ENCODE assay signal across 28 mouse cellular contexts in genomic region chr14:72689525-72689924, GRCm38 (mm10). TPM values are rescaled to one million over a fixed set of nuclear protein-coding genes. Genes with fewer than 3 reads are reported as not detected.
DNase-seq lines count a peak whose midpoint lies in the region; ATAC-seq and TF ChIP-seq lines count a peak whose summit lies in the region.
"Had no signal": no experiment of that assay in that cellular context is flagged by ENCODE, and none has a peak within 500 bp of the region (broad histone marks: within the 10 kb centered on the region; RNA-seq: fewer than 3 reads in every experiment).

No protein-coding gene starts in this region.

- DNase-seq in MEL (ENCODE audit: low read depth, low spot score), result peak; percentile 18
- no peak for DNase-seq in right cerebral cortex, postnatal 4 days
- DNase-seq in thymus, postnatal 4 days, result no peak
- DNase-seq: adrenal gland, postnatal 10 days; adrenal gland, postnatal 36 days; cerebellum, adult 11 months; cerebellum, adult 2 months; cerebellum, adult 9-11 months; cerebellum, postnatal 36 days; embryo, embryonic 11 days; gastrocnemius, postnatal 25 days; heart, adult 11 months; heart, postnatal 10 days; heart, postnatal 36 days had no signal

- TF ChIP-seq POLR2A in MEL (IDR thresholded peaks at IDR 0.05; ENCODE audit: control insufficient read depth in 1 of 2, insufficient read depth in 1 of 2, low read depth in 1 of 2, low read length in 2 of 2, poor library complexity in 1 of 2), result no peak

- H3K27me3 ChIP-seq in MEL (ENCODE audit: control insufficient read depth in 1 of 2, insufficient read depth in 2 of 2, low read length in 2 of 2), result no peaks in the 10 kb centered on the region
- H3K27me3 ChIP-seq: embryonic facial prominence, embryonic 13.5 days; forebrain, embryonic 12.5 days; forebrain, embryonic 15.5 days; heart, embryonic 15.5 days; hindbrain, embryonic 13.5 days; intestine, embryonic 15.5 days had no signal

- H3K4me3 ChIP-seq in MEL (ENCODE audit: control insufficient read depth in 1 of 2, insufficient read depth in 1 of 2, low read depth in 2 of 2, low read length in 2 of 2), result no peak overlapping the region
- H3K4me3 ChIP-seq: embryonic facial prominence, embryonic 10.5 days; embryonic facial prominence, embryonic 13.5 days; erythroblast, embryonic 14.5 days; forebrain, embryonic 12.5 days; forebrain, embryonic 15.5 days; heart, embryonic 15.5 days; hindbrain, embryonic 10.5 days; hindbrain, embryonic 13.5 days; intestine, embryonic 15.5 days had no signal

- peak; percentile 49; the same call in 1 of the 2 replicates for ATAC-seq in granulocyte monocyte progenitor cell, adult 5-6 weeks (replicated peaks; ENCODE audit: poor library complexity, severe bottlenecking)
- 0 out of 2 replicates have a peak, but pooled peaks have one; percentile 16 for ATAC-seq in megakaryocyte progenitor cell, adult 5-6 weeks (replicated peaks; ENCODE audit: poor library complexity)
- no peak for ATAC-seq in activated CD4-positive, CD25-positive, alpha-beta regulatory T cell, adult 4 months
- ATAC-seq: forebrain, embryonic 15.5 days; hindbrain, embryonic 16.5 days; intestine, embryonic 15.5 days had no signal

- no peak overlapping the region for H3K9ac ChIP-seq in MEL (ENCODE audit: control insufficient read depth, low read depth, low read length, poor library complexity, severe bottlenecking)
- H3K9ac ChIP-seq: embryonic facial prominence, embryonic 13.5 days; forebrain, embryonic 12.5 days; forebrain, embryonic 15.5 days; heart, embryonic 15.5 days; hindbrain, embryonic 13.5 days; intestine, embryonic 15.5 days had no signal

- H3K4me1 ChIP-seq in MEL (ENCODE audit: control insufficient read depth in 1 of 2, insufficient read depth in 2 of 2, low read length in 2 of 2), result peaks cover 2% of the 10 kb centered on the region in 2 experiments
- H3K4me1 ChIP-seq: embryonic facial prominence, embryonic 10.5 days; embryonic facial prominence, embryonic 13.5 days; forebrain, embryonic 12.5 days; forebrain, embryonic 15.5 days; heart, embryonic 15.5 days; hindbrain, embryonic 10.5 days; hindbrain, embryonic 13.5 days; intestine, embryonic 15.5 days had no signal

- TF ChIP-seq CTCF in MEL (IDR thresholded peaks at IDR 0.05 in 2 of 3, conservative IDR thresholded peaks at IDR 0.05 in 1 of 3; ENCODE audit: control insufficient read depth in 1 of 3, insufficient read depth in 1 of 3, low read depth in 2 of 3, low read length in 3 of 3, poor library complexity in 1 of 3, severe bottlenecking in 1 of 3), result no peak

- TF ChIP-seq RAD21 in MEL (IDR thresholded peaks at IDR 0.05; ENCODE audit: low read depth, low read length), result no peak

- TF ChIP-seq EP300 in MEL (IDR thresholded peaks at IDR 0.05; ENCODE audit: low read depth in 1 of 2, low read length in 2 of 2), result 0 out of 4 replicates have a peak, but pooled peaks of 1 of the 2 experiments have one; percentile 37

- no peaks in the 10 kb centered on the region for H3K9me3 ChIP-seq in MEL (replicated peaks; ENCODE audit: insufficient read depth, low read length)
- H3K9me3 ChIP-seq: embryonic facial prominence, embryonic 10.5 days; embryonic facial prominence, embryonic 13.5 days; forebrain, embryonic 12.5 days; forebrain, embryonic 15.5 days; G1E; heart, embryonic 15.5 days; hindbrain, embryonic 10.5 days; hindbrain, embryonic 13.5 days; intestine, embryonic 15.5 days had no signal

- H3K79me2 ChIP-seq in MEL (ENCODE audit: control insufficient read depth, insufficient read depth, low read length, poor library complexity), result no peaks in the 10 kb centered on the region

- peaks cover 0 to 7% of the 10 kb centered on the region in 2 experiments; a peak in 2 of 4 replicates for H3K36me3 ChIP-seq in MEL (ENCODE audit: control insufficient read depth in 1 of 2, insufficient read depth in 2 of 2, low read length in 2 of 2)
- H3K36me3 ChIP-seq: embryonic facial prominence, embryonic 10.5 days; embryonic facial prominence, embryonic 13.5 days; forebrain, embryonic 12.5 days; forebrain, embryonic 15.5 days; G1E; heart, embryonic 15.5 days; hindbrain, embryonic 13.5 days; intestine, embryonic 15.5 days had no signal

- no peak overlapping the region for H3K27ac ChIP-seq in MEL (ENCODE audit: control insufficient read depth, low read depth, low read length)
- H3K27ac ChIP-seq: embryonic facial prominence, embryonic 10.5 days; embryonic facial prominence, embryonic 13.5 days; forebrain, embryonic 12.5 days; forebrain, embryonic 15.5 days; heart, embryonic 15.5 days; hindbrain, embryonic 10.5 days; hindbrain, embryonic 13.5 days; intestine, embryonic 15.5 days had no signal

TF ChIP-seq in MEL, 35 proteins besides CTCF, POLR2A, EP300 and RAD21:
- TF ChIP-seq ETS1 (IDR thresholded peaks at IDR 0.05; ENCODE audit: low read depth, low read length) (peak; percentile 67), GABPA (IDR thresholded peaks at IDR 0.05; ENCODE audit: low read depth, low read length) (no peak), MXI1 (IDR thresholded peaks at IDR 0.05; ENCODE audit: low read depth, low read length) (no peak)

RNA-seq across cellular contexts. Expression of gene Fndc3a, which starts 20.3 kb away (rescaled TPM):
- total RNA-seq in MEL (2012; rRNA removed), result 3.9 and 4.2 TPM in 2 replicates
- polyA plus RNA-seq in MEL (2012; ENCODE audit: insufficient read depth in 1 of 2, insufficient read length in 2 of 2, low read depth in 1 of 2, low replicate concordance in 2 of 2, missing spikeins in 1 of 2), result 1 to 10 TPM in 1 of 2 experiments, not detected in 1; 9.0 TPM
- 55.4 and 60.0 TPM in 2 replicates for total RNA-seq in granulocyte monocyte progenitor cell, adult 5-6 weeks (2014; fragmentation: Nextera tagmentation)
- 46.7 and 54.3 TPM in 2 replicates for total RNA-seq in granulocyte monocyte progenitor cell, adult 5-6 weeks (2017)
- 48.9 and 52.9 TPM in 2 replicates for total RNA-seq in megakaryocyte progenitor cell, adult 5-6 weeks (2015)
- total RNA-seq in megakaryocyte progenitor cell, adult 5-6 weeks (2017), result 36.0 and 56.3 TPM in 2 replicates
- polyA plus RNA-seq in activated CD4-positive, CD25-positive, alpha-beta regulatory T cell, adult 4 months (2017; shearing (Covaris generic)), result 10 to 100 TPM; 11.6 to 17.8 TPM
